Mouse (Mus musculus) E14TG2a.4 (cell line): ENCODE measurements around the gene Zdhhc20.

Experiments used
- CTCF ChIP-seq: conservative IDR thresholded peaks from 2 replicates; pipeline ENCODE4 v1.5.1; 2014; ENCODE audit warnings: low read length
- NANOG ChIP-seq: IDR thresholded peaks from 2 replicates; pipeline ENCODE4 v1.6.1; 2014; ENCODE audit warnings: borderline replicate concordance, low read length, mixed read lengths
- POU5F1 ChIP-seq: IDR thresholded peaks from 2 replicates; pipeline ENCODE4 v1.6.1; 2014; ENCODE audit warnings: low read length, borderline replicate concordance

DNA sequence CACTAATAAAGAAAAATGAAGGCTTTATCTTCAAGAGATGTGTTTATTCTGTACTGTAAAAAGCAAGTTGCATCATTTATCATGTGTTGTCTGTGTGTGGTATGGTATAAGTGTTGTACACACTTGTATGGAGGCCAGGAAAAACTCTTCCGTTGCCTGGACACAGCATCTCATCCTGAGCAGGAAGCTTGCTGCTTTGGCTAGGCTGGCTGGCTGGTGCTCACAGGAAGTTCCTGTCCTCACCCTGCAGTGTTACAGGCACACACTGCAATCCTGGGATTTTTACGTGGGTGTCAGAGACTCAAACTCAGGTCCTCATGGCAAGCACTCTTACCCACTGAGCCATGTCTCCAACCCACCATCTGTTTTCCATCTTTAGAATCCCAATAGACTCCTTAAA is 26.9 kb downstream of the Zdhhc20 start:
- TF ChIP-seq CTCF, result no peak
- TF ChIP-seq POU5F1, result no peak
- TF ChIP-seq NANOG, result no peak
